In the genomic region with DNA sequence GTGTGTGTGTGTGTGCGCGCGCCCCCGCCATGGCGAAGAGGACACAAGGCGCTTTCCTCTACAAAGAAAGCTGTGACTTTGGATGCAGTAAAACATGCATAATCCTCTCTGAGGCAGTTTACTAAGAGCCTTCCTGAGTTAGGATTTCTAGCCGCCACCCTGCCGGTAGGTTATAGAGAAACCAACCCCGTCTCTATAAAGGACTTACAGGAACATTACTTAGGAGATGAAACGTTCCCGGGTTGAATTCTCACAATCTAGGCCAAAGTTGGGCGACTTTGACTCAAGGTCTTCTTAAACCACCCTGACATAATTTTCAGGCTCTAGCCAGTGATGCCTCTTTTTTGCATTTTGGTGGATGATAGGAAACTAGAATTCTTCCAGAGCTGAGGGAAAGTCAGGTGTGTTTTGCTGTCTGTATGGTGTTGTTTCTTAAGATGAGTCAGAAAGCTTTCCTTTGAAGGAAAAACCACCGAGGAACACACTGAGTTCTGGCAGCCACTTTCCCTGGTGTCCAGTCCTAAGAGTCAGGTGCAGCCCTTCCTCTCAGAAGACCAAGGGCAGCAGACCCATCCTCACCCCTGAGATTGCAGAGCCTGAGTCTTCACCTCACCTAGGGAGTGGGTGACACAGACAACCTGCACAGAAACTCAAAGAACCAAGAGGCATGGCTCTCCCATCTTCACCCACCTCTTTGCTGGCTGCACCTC, we compare ENCODE assay signal across 8 mouse cellular contexts. TPM values are rescaled to one million over a fixed set of nuclear protein-coding genes. Genes with fewer than 3 reads are reported as not detected.
A peak's percentile ranks its signal among the peaks of the same experiment; 100 is the strongest.
DNase-seq lines count a peak whose midpoint lies in the region; ATAC-seq and TF ChIP-seq lines count a peak whose summit lies in the region.

No protein-coding gene starts in this region.

- H3K4me2 ChIP-seq in kidney, embryonic 15.5 days = peak overlapping the region; percentile 96
- H3K4me2 ChIP-seq in hindbrain, embryonic 15.5 days = peak overlapping the region; percentile 88
- peak overlapping the region; percentile 95 for H3K4me2 ChIP-seq in midbrain, embryonic 15.5 days

- H3K27ac ChIP-seq in kidney, embryonic 15.5 days = peak overlapping the region; percentile 99
- H3K27ac ChIP-seq in bone marrow macrophage, adult 2 months (ENCODE audit: insufficient read depth, low read depth, low read length) = peak overlapping the region; percentile 59
- H3K27ac ChIP-seq in hindbrain, embryonic 15.5 days (replicated peaks) = peak overlapping the region; percentile 94
- peak overlapping the region; percentile 87 for H3K27ac ChIP-seq in midbrain, embryonic 15.5 days

- TF ChIP-seq POLR2A in bone marrow macrophage, adult 2 months (IDR thresholded peaks at IDR 0.05; ENCODE audit: borderline replicate concordance, low read depth, low read length) = no peak

- ATAC-seq in kidney, embryonic 15.5 days (replicated peaks; ENCODE audit: low FRiP score) = no peak
- ATAC-seq in hindbrain, embryonic 15.5 days (ENCODE audit: low FRiP score, low read depth) = no peak
- peak; percentile 5 for ATAC-seq in midbrain, embryonic 15.5 days (replicated peaks)

- H3K4me3 ChIP-seq in kidney, embryonic 15.5 days (replicated peaks) = peak overlapping the region; percentile 77
- H3K4me3 ChIP-seq in bone marrow macrophage, adult 2 months (ENCODE audit: insufficient read depth, low read length) = peak overlapping the region; percentile 52
- H3K4me3 ChIP-seq in hindbrain, embryonic 15.5 days = peak overlapping the region; percentile 86
- peak overlapping the region; percentile 75 for H3K4me3 ChIP-seq in midbrain, embryonic 15.5 days

- 3% methylated on average over 13 of the region's 13 CpGs for WGBS in kidney, embryonic 15.5 days
- WGBS in hindbrain, embryonic 15.5 days = 5% methylated on average over 10 of the region's 13 CpGs
- 2% methylated on average over 13 of the region's 13 CpGs for WGBS in midbrain, embryonic 15.5 days

- H3K4me1 ChIP-seq in kidney, embryonic 15.5 days = peaks cover 73% of the 10 kb centered on the region
- H3K4me1 ChIP-seq in bone marrow macrophage, adult 2 months (ENCODE audit: control insufficient read depth, insufficient read depth, low read length) = peaks cover 35% of the 10 kb centered on the region
- peaks cover 48% of the 10 kb centered on the region for H3K4me1 ChIP-seq in hindbrain, embryonic 15.5 days (replicated peaks)
- peaks cover 40% of the 10 kb centered on the region for H3K4me1 ChIP-seq in midbrain, embryonic 15.5 days

- H3K27me3 ChIP-seq in kidney, embryonic 15.5 days = no peaks in the 10 kb centered on the region
- no peaks in the 10 kb centered on the region for H3K27me3 ChIP-seq in hindbrain, embryonic 15.5 days
- no peaks in the 10 kb centered on the region for H3K27me3 ChIP-seq in midbrain, embryonic 15.5 days (replicated peaks)

- H3K9ac ChIP-seq in kidney, embryonic 15.5 days = peak overlapping the region; percentile 88; the same call in 1 of the 2 replicates
- H3K9ac ChIP-seq in hindbrain, embryonic 15.5 days = peak overlapping the region; percentile 85
- peak overlapping the region; percentile 83; the same call in 1 of the 2 replicates for H3K9ac ChIP-seq in midbrain, embryonic 15.5 days

- DNase-seq in kidney, postnatal 36 days = no peak
- no peak for DNase-seq in frontal cortex, postnatal 36 days (ENCODE audit: low spot score in 2 of 2)
- no peak for DNase-seq in urinary bladder, postnatal 14 days (ENCODE audit: low spot score)
- DNase-seq in gastrocnemius, adult 18-20 months (ENCODE audit: low spot score) = no peak

- H3K36me3 ChIP-seq in kidney, embryonic 15.5 days = no peaks in the 10 kb centered on the region
- no peaks in the 10 kb centered on the region for H3K36me3 ChIP-seq in hindbrain, embryonic 15.5 days
- no peaks in the 10 kb centered on the region for H3K36me3 ChIP-seq in midbrain, embryonic 15.5 days (replicated peaks)

- H3K9me3 ChIP-seq in kidney, embryonic 15.5 days (replicated peaks) = no peaks in the 10 kb centered on the region
- no peaks in the 10 kb centered on the region for H3K9me3 ChIP-seq in hindbrain, embryonic 15.5 days
- H3K9me3 ChIP-seq in midbrain, embryonic 15.5 days = no peaks in the 10 kb centered on the region

- TF ChIP-seq CTCF in bone marrow macrophage, adult 2 months (IDR thresholded peaks at IDR 0.05; ENCODE audit: low read depth, low read length) = no peak

RNA-seq across cellular contexts. Expression of a gene that starts 24.1 kb away (rescaled TPM):
- polyA plus RNA-seq in kidney, embryonic 15.5 days (2015; fragmentation: Nextera tagmentation; extraction: Ambion mirVana) = 8.7 and 10.8 TPM in 2 replicates
- polyA plus RNA-seq in bone marrow macrophage, adult 2 months (2012; ENCODE audit: insufficient read depth, insufficient read length, missing spikeins) = 26.6 and 33.7 TPM in 2 replicates
- polyA plus RNA-seq in hindbrain, embryonic 15.5 days (2015; fragmentation: Nextera tagmentation; extraction: Ambion mirVana) = 4.5 and 4.9 TPM in 2 replicates
- 4.3 and 4.4 TPM in 2 replicates for polyA plus RNA-seq in midbrain, embryonic 15.5 days (2015; fragmentation: Nextera tagmentation; extraction: Ambion mirVana)
- total RNA-seq in gastrocnemius, adult 18-20 months (2021) = 10 to 100 TPM in 1 of 2 experiments, 1 to 10 TPM in 1; 6.9 to 10.9 TPM

RNA-seq across cellular contexts. Expression of a gene that starts 46.3 kb away (rescaled TPM):
- 1.00 and 1.0 TPM in 2 replicates for polyA plus RNA-seq in kidney, embryonic 15.5 days (2015; fragmentation: Nextera tagmentation; extraction: Ambion mirVana)
- polyA plus RNA-seq in bone marrow macrophage, adult 2 months (2012; ENCODE audit: insufficient read depth, insufficient read length, missing spikeins) = 0.23 TPM in 1 of 2 replicates, not detected in the other
- polyA plus RNA-seq in hindbrain, embryonic 15.5 days (2015; fragmentation: Nextera tagmentation; extraction: Ambion mirVana) = 4.0 and 4.5 TPM in 2 replicates
- polyA plus RNA-seq in midbrain, embryonic 15.5 days (2015; fragmentation: Nextera tagmentation; extraction: Ambion mirVana) = 6.5 and 7.7 TPM in 2 replicates
- total RNA-seq in gastrocnemius, adult 18-20 months (2021) = under 1 TPM in 1 of 2 experiments, not detected in 1; 0.11 TPM
